Mouse (Mus musculus) kidney, adult 2 months (tissue): ENCODE results near the gene Tigit. TPM values are rescaled to one million over a fixed set of nuclear protein-coding genes. Genes with fewer than 3 reads are reported as not detected.

ENCODE experiments used
- DNase-seq: peaks from one replicate; pipeline ENCODE4 v3.0.0; 2021
- H3K27ac ChIP-seq: fragments of 200-500 bp; 2 replicates; pipeline ENCODE4 v1.5.1; 2012; ENCODE audit warnings: low read depth, low read length, control low read depth, inconsistent platforms; ENCODE audit not compliant: insufficient read depth
- H3K27me3 ChIP-seq: fragments of 200-500 bp; replicated peaks from 2 replicates; pipeline ENCODE4 v1.6.1; 2012; ENCODE audit warnings: mild to moderate bottlenecking, moderate library complexity, low read length, inconsistent platforms; ENCODE audit not compliant: control insufficient read depth, insufficient read depth
- H3K36me3 ChIP-seq: fragments of 200-500 bp; 2 replicates; pipeline ENCODE4 v1.6.1; 2012; ENCODE audit warnings: mild to moderate bottlenecking, moderate library complexity, low read length, inconsistent platforms; ENCODE audit not compliant: control insufficient read depth, insufficient read depth
- H3K4me1 ChIP-seq: fragments of 200-500 bp; 2 replicates; pipeline ENCODE4 v1.6.1; 2011; ENCODE audit warnings: low read length; ENCODE audit not compliant: control insufficient read depth, insufficient read depth
- H3K4me3 ChIP-seq: fragments of 200-500 bp; 2 replicates; pipeline ENCODE4 v1.5.1; 2011; ENCODE audit warnings: mild to moderate bottlenecking, low read depth, low read length, control low read depth; ENCODE audit not compliant: insufficient read depth
- CTCF ChIP-seq: fragments of 200-500 bp; conservative IDR thresholded peaks from 2 replicates; pipeline ENCODE4 v1.5.1; 2011; ENCODE audit warnings: low read depth, mild to moderate bottlenecking, control low read depth, low read length, moderate library complexity, mixed read lengths; ENCODE audit not compliant: insufficient read depth, insufficient read length
- POLR2A ChIP-seq: fragments of 200-500 bp; IDR thresholded peaks from one replicate; pipeline ENCODE4 v1.6.1; 2011; ENCODE audit warnings: low read depth, low read length, control low read depth
- WGBS: fragments of 180-500 bp; shearing (Covaris S2); methylation state at CpG from one replicate; pipeline ENCODE4 v1.1.7; 2018; 5-methylcytosine and 5-hydroxymethylcytosine counted together
- polyA plus RNA-seq: library from polyadenylated mRNA; depleted of rRNA; stranded (reverse); fragments of >200 nt; gene quantifications from 2 replicates; pipeline ENCODE4 v1.2.3, GENCODE M21; 2012

Tigit gene
- polyA plus RNA-seq, 1 experiment: 0.50 TPM

GRCm38 (mm10) chr16:43701765-43702504 lies 38.0 kb upstream of the Tigit start:
- no peak overlapping the region for H3K4me3 ChIP-seq
- 0 out of 2 replicates have a peak, but pooled peaks cover 1% of the 10 kb centered on the region for H3K27me3 ChIP-seq
- no peak for DNase-seq
- H3K36me3 ChIP-seq: no peaks in the 10 kb centered on the region
- no peaks in the 10 kb centered on the region for H3K4me1 ChIP-seq
- TF ChIP-seq POLR2A (no peak), CTCF (no peak)
- 64% methylated on average over 14 of the region's 14 CpGs for WGBS
- H3K27ac ChIP-seq: no peak overlapping the region

DNA sequence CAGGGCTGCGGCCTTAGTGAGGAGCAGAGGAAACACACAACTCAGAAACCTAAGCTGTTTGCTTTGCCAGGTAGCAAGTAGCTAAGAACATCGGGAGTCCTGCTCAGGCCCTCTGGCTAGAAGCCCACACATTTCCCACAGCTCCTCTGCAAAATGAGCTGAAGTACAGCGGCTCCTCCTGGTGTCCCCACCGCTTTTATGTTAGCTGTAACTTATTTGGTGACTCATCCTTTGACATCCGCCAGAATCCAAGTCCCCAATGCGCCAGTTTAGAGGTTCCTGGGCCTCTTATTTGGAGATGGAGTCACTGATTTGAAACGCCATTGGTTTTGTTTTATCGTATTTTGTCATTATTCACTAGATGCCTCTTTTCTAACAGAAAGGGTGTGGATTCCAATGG lies 36.6 kb upstream of the Tigit start:
- no peak for DNase-seq
- 74% methylated on average over 8 of the region's 8 CpGs for WGBS
- no peak overlapping the region for H3K4me3 ChIP-seq
- H3K27me3 ChIP-seq: 0 out of 2 replicates have a peak, but pooled peaks cover 1% of the 10 kb centered on the region
- no peaks in the 10 kb centered on the region for H3K36me3 ChIP-seq
- no peak overlapping the region for H3K27ac ChIP-seq
- no peak for TF ChIP-seq CTCF
- no peak for TF ChIP-seq POLR2A
- no peaks in the 10 kb centered on the region for H3K4me1 ChIP-seq

DNA sequence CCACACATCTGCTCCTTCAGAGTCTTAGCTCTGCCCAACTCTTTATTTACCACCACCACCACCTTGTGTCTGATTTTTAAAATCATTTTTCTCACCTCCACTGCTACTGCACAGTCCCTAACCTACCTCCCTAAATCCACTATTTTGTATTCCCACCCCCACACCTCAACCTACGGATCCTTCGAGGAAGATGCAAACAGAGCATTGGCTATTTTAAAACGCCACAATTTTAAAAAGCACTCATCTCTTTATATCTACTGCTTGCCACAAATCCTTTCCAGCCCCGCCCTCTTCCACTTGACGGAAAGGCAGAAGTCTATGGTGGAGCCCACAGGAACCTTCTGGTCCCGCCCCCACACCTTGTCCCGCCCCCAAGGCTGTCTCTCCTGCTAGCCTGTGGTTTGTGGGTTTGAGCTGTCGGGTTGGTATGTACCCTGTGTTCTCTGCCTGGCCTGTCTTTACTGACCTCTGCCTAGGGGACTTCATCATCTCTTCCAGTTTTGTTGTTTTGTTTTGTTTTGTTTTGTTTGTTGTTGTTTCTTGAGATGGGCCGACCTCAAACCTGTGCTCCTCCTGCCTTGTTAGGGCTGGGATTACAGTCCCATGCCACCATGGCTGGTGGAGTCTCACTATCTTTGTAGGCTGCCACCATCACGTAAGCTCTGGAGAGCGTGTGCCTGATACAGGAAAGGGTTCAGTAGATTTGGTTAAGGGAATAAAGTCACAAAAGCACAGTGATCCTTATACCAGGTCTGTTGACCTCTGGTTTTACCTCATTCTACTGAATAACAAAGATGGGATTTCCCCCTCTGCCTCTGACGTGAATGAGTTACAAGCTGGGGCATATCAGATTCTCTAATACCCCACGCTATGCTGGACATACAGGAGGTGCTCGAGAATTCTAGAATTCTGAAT lies 35.0 kb upstream of the Tigit start:
- no peak overlapping the region for H3K4me3 ChIP-seq
- no peaks in the 10 kb centered on the region for H3K36me3 ChIP-seq
- TF ChIP-seq CTCF (no peak), POLR2A (no peak)
- WGBS: 74% methylated on average over 14 of the region's 14 CpGs
- 0 out of 2 replicates have a peak, but pooled peaks cover 1% of the 10 kb centered on the region for H3K27me3 ChIP-seq
- DNase-seq: no peak
- H3K4me1 ChIP-seq: no peaks in the 10 kb centered on the region
- no peak overlapping the region for H3K27ac ChIP-seq

GRCm38 (mm10) chr16:43697772-43698171 lies 33.8 kb upstream of the Tigit start:
- H3K27me3 ChIP-seq: 0 out of 2 replicates have a peak, but pooled peaks cover 1% of the 10 kb centered on the region
- no peaks in the 10 kb centered on the region for H3K36me3 ChIP-seq
- no peak overlapping the region for H3K4me3 ChIP-seq
- 94% methylated on average over 7 of the region's 7 CpGs for WGBS
- no peaks in the 10 kb centered on the region for H3K4me1 ChIP-seq
- H3K27ac ChIP-seq: no peak overlapping the region
- TF ChIP-seq POLR2A: no peak
- TF ChIP-seq CTCF: no peak
- DNase-seq: no peak

DNA sequence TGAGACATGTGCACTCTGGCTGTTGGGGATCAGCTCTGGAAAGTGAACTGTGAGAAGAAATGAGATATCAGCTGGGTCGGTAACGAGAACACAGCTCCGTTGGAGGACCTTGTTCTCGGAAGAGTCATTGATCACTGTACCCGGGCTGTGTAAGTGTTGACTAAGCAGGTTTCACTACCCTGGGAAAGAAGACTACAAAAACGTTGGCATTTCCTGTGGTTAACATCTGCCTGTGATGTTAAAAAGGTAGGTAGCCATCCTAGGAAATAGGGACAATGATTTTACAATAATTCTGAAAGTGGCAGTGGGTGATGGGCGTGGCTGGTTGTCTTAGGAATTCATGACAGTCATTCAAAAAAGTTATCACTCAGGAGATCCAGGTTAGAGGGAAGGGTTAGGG lies 31.9 kb upstream of the Tigit start:
- DNase-seq: no peak
- Histone ChIP-seq H3K4me3 (no peak overlapping the region), H3K36me3 (no peaks in the 10 kb centered on the region), H3K27ac (no peak overlapping the region), H3K27me3 (0 out of 2 replicates have a peak, but pooled peaks cover 1% of the 10 kb centered on the region), H3K4me1 (no peaks in the 10 kb centered on the region)
- no peak for TF ChIP-seq POLR2A
- TF ChIP-seq CTCF: no peak
- WGBS: 64% methylated on average over 7 of the region's 7 CpGs

GRCm38 (mm10) chr16:43694104-43694503 lies 30.2 kb upstream of the Tigit start:
- 92% methylated on average over 11 of the region's 11 CpGs for WGBS
- no peak for DNase-seq
- Histone ChIP-seq H3K27me3 (0 out of 2 replicates have a peak, but pooled peaks cover 1% of the 10 kb centered on the region), H3K27ac (no peak overlapping the region), H3K4me3 (no peak overlapping the region), H3K4me1 (no peaks in the 10 kb centered on the region), H3K36me3 (no peaks in the 10 kb centered on the region)
- no peak for TF ChIP-seq CTCF
- no peak for TF ChIP-seq POLR2A

GRCm38 (mm10) chr16:43692611-43693010 lies 28.7 kb upstream of the Tigit start:
- TF ChIP-seq CTCF (no peak), POLR2A (no peak)
- Histone ChIP-seq H3K27ac (no peak overlapping the region), H3K36me3 (no peaks in the 10 kb centered on the region), H3K4me1 (no peaks in the 10 kb centered on the region), H3K27me3 (no peaks in the 10 kb centered on the region), H3K4me3 (no peak overlapping the region)
- no peak for DNase-seq
- WGBS: 61% methylated on average over 4 of the region's 4 CpGs
